Mouse (Mus musculus): ENCODE data around the gene Ptger3.

Gene Ptger3

DNA sequence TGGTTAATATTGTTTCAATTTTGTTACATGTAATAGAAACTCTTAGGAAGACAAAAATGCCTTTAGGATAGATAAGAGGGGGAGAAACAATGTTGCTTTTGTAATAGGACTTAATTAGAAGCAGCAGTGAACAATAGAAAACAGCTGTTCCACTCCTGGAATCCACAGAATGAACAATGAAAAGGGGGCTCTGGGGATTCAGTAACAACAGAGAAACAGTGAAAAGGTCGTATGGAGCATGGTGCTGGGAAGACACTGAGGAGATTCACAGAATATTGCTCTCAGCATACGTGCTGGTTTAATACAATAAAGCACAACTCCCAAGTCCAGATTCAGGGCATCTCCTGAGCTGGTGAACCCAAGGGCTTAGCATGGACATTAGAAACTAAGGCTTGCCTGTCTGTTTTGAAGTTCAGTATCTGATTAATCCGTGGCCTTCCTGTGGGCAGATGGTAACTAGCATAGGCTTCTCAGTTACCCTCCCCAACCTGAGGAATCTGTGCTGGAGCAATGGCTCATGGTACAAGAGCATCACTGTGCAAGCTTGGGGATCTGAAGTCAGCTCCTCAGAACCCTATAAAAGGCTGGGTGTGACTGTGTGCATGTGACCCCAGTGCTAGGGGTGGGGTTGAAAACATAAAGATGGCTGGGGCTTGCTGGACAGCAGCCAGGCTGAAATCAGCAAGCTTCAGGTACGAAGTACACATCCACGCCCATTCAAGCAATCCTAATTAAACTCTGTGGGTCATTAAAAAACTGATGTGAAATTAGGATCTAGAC, 16.1 kb downstream of the Ptger3 start:
- DNase-seq (ENCODE audit: low spot score in 2 of 2), result no peak

GRCm38 (mm10) chr3:157597837-157598379, 31.2 kb downstream of the Ptger3 start:
- DNase-seq (ENCODE audit: low spot score in 2 of 2), result no peak

DNA sequence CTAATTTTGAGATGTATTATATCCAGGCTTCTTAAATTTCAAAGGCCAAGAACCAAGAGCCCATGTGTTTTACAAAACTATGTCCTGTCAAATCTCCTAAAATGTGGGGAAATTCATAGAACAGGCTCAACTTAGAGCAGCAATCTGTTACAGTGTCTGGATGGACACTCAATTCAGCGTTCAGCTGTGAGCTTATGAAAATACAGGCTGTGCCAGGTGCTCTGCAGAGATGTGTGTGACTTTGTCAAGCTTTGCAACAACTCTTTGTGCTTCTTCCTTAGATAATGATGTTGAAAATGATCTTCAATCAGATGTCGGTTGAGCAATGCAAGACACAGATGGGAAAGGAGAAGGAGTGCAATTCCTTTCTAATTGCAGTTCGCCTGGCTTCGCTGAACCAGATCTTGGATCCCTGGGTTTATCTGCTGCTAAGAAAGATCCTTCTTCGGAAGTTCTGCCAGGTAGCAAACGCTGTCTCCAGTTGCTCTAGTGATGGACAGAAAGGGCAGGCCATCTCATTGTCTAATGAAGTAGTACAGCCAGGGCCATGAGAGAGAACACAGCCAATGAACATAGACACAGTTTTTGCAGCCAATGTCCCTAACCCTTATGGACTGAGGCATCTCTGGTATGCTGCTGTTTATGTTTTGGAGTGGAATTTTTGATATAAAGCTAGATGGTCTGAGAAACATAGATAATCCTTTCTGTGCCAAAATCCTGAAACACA, 38.2 kb downstream of the Ptger3 start:
- no peak for DNase-seq (ENCODE audit: low spot score in 2 of 2)

- DNase-seq (ENCODE audit: low spot score in 2 of 2), result no peak
These were observed 38.7 kb downstream of the Ptger3 start for GRCm38 (mm10) chr3:157605411-157605740.

DNA sequence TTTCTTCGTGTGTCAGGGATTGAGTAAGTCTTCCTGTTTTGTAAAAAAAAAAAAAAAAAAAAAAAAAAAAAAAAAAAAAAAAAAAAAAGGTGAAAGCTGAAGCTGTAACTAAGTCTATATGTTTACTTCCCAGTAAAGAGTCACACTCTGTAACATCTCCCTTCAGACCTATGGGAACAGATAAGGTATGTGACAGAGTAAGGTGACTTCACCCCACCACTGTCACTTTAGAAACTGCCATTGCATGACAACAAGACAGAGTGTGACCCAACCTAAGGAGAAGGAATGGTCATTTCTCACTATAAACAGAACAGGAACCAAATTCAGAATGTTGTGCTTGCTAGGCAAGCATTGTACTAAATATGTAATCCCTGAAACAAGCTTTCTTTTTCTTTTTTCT, 46.9 kb downstream of the Ptger3 start:
- DNase-seq (ENCODE audit: low spot score in 2 of 2), result no peak

GRCm38 (mm10) chr3:157616949-157617348, 50.3 kb downstream of the Ptger3 start:
- DNase-seq (ENCODE audit: low spot score in 2 of 2), result no peak

DNA sequence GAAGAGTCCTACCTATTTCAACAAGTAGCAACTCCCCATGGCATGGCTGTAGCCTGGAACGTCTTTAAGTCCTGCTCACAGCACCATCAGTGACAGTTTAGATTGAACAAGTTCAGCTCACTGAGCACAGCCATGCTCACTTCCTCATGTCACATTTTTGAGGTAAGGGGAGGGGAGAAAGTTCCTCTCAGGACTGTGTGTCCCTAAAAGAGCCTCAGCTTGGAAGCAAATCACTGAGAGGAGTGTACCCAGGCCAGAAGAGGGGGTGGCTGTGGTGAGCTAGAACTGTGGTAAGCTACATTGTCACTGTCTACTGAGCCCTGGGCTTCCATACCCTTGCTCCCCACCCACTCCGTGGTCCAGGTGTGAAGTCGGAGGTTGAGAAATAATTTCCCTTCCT, 60.7 kb downstream of the Ptger3 start:
- DNase-seq (ENCODE audit: low spot score in 2 of 2), result no peak

- no peak for DNase-seq (ENCODE audit: low spot score in 2 of 2)
These were observed 64.0 kb downstream of the Ptger3 start for GRCm38 (mm10) chr3:157630671-157631070.

- no peak for DNase-seq (ENCODE audit: low spot score in 2 of 2)
These were observed 64.7 kb downstream of the Ptger3 start for GRCm38 (mm10) chr3:157631383-157631782.

- no peak for DNase-seq (ENCODE audit: low spot score in 2 of 2)
These were observed 67.7 kb downstream of the Ptger3 start for GRCm38 (mm10) chr3:157634431-157634830.

GRCm38 (mm10) chr3:157635713-157636112, 69.0 kb downstream of the Ptger3 start:
- DNase-seq (ENCODE audit: low spot score in 2 of 2), result no peak

GRCm38 (mm10) chr3:157636887-157637286, 70.2 kb downstream of the Ptger3 start:
- DNase-seq (ENCODE audit: low spot score in 2 of 2), result no peak

DNA sequence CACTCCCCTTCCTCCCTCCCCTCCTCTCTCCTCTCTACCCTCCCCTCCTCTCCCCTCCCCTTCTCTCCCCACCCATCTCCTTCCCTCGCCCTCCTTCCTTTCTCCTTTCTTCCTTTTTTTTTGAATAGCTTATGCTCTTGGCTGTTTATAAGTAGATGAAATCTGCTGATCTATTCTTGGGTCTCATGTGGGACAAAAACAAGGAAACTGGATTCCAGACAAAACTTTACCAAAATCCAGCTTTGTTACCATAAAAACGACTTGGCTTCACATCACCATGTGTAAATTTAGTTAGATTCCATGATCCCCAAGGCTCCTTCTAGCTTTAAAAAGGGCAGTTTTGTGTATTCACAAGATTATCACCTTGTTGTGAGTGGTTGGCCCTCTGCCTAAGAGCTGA, 70.6 kb downstream of the Ptger3 start:
- DNase-seq (ENCODE audit: low spot score in 2 of 2), result no peak

DNA sequence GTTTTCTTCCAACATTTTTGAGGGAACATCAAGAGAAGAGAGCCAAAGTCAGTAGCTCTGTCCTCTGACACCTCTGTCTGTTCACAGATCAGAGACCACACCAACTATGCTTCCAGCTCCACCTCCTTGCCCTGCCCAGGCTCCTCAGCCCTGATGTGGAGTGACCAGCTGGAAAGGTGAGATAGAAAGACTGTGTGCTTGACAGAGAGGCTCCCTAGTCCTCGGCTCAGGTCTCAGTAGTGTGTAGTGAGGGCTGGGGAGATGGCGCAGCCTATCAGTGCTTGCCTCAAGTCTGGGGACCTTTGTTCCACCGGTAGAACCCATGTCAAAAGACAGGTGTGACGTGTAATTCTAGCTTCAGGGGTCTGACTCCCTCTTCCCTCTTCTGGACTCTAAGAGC, 74.9 kb downstream of the Ptger3 start:
- no peak for DNase-seq (ENCODE audit: low spot score in 2 of 2)

DNA sequence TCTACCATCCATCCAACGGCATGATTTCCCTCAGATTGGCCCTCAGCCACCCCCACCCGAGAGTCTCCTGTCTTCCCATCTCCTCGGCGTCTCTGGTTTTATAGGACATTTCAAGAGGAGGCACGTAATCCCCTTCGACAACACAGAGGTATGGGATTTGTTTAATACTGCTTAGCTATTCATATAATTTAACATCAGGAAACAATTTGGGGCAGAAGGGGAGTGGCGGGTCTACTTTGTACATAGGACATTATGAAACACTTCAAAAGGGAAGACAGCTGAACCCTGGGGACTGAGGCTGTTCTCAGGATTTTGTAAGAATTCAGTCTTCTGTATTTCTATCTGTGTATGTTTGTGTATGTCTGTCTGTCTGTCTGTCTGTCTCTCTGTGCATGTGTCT, 94.9 kb downstream of the Ptger3 start:
- no peak for DNase-seq (ENCODE audit: low spot score in 2 of 2)

- DNase-seq (ENCODE audit: low spot score in 2 of 2), result no peak
These were observed 97.9 kb downstream of the Ptger3 start for GRCm38 (mm10) chr3:157664486-157665041.

- DNase-seq (ENCODE audit: low spot score in 2 of 2), result no peak
These were observed 98.8 kb downstream of the Ptger3 start for GRCm38 (mm10) chr3:157665471-157665870.

DNA sequence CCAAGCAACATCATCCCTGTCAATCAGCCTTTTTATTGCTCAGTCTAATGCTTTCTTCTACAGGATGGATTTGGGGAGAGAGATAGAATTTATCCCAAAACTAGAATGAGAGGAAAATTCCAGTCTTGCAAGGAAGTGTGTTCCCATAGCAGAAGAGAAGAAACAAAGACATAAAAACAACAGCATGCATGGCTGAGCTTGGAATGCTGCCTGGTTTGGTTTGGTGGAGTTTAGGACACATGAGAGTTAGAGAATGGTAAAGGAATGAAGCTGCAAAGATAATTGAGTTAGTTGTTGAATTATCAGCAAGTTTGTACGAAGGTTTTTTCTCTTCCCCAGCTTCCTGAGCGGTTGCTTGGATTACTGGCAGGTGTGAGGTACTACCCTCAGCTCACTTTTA, 99.5 kb downstream of the Ptger3 start:
- DNase-seq (ENCODE audit: low spot score in 2 of 2), result no peak

GRCm38 (mm10) chr3:157686105-157686504, 119.4 kb downstream of the Ptger3 start:
- DNase-seq (ENCODE audit: low spot score in 2 of 2), result no peak

DNA sequence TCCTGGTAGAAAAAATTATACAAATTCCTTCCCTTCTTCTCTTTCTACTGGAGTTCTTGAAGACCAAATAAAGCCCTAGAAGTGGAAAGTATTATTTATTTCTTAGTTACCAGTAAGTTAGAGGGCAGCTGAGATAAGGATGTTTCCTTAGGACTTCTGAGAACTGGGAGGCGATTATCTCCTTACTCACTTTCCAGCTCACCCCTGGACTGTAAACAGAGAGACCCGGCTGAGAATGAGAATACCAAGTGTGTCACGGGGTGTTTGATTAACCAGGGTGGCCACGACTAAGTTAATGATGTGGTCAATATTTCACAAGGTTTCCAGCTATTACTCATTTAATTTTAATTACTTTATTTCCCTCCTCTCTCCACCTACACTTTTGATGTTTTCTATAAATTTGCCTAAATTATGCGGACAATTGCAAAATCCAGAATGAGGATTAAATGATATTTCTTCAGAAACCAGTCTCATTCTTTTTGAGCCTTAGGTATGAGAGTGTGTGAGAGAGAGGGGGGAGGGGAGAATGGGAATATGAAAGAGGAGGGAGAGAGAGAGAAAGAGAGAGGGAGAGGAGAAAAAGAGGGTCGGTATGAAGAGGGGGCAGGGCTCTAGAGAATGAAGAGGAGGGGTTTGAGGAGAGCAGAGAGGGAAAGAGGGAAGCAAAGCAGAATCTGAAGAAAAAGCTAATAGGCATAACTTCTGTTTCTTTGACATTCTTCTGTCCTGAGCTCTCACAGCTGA, 121.9 kb downstream of the Ptger3 start:
- DNase-seq (ENCODE audit: low spot score in 2 of 2), result no peak
